Mouse (Mus musculus): Measurements from ENCODE around the gene Enah. TPM values are rescaled to one million over a fixed set of nuclear protein-coding genes. Genes with fewer than 3 reads are reported as not detected.

The Enah gene
- total and polyA plus RNA-seq, 3 experiments, result 0.45 to 0.69 TPM; not detected in 1

- Histone ChIP-seq H3K9ac (ENCODE audit: control insufficient read depth, low read depth, low read length, poor library complexity, severe bottlenecking) (no peak overlapping the region), H3K4me3 (ENCODE audit: control insufficient read depth in 1 of 2, insufficient read depth in 1 of 2, low read depth in 2 of 2, low read length in 2 of 2) (no peak overlapping the region), H3K4me1 (ENCODE audit: control insufficient read depth in 1 of 2, insufficient read depth in 2 of 2, low read length in 2 of 2) (no peaks in the 10 kb centered on the region), H3K79me2 (ENCODE audit: control insufficient read depth, insufficient read depth, low read length, poor library complexity) (no peaks in the 10 kb centered on the region), H3K27ac (ENCODE audit: control insufficient read depth, low read depth, low read length) (no peak overlapping the region), H3K27me3 (ENCODE audit: control insufficient read depth in 1 of 2, insufficient read depth in 2 of 2, low read length in 2 of 2) (no peaks in the 10 kb centered on the region; a peak in 1 of 4 replicates), H3K36me3 (ENCODE audit: control insufficient read depth in 1 of 2, insufficient read depth in 2 of 2, low read length in 2 of 2) (no peaks in the 10 kb centered on the region), H3K9me3 (replicated peaks; ENCODE audit: insufficient read depth, low read length) (no peaks in the 10 kb centered on the region)
- TF ChIP-seq ZC3H11A (IDR thresholded peaks at IDR 0.05; ENCODE audit: low read depth, low read length), result no peak
- no peak for TF ChIP-seq MXI1 (IDR thresholded peaks at IDR 0.05; ENCODE audit: low read depth, low read length)
- TF ChIP-seq MYC (IDR thresholded peaks at IDR 0.05; ENCODE audit: low read depth, low read length), result no peak
- no peak for TF ChIP-seq MAX (IDR thresholded peaks at IDR 0.05; ENCODE audit: low read length)
- no peak for TF ChIP-seq ZKSCAN1 (IDR thresholded peaks at IDR 0.05; ENCODE audit: low read depth, low read length)
- TF ChIP-seq MAFK (IDR thresholded peaks at IDR 0.05; ENCODE audit: borderline replicate concordance, low read depth, low read length), result no peak
- no peak for TF ChIP-seq CHD1 (IDR thresholded peaks at IDR 0.05; ENCODE audit: low read depth, low read length)
- TF ChIP-seq CHD2 (IDR thresholded peaks at IDR 0.05; ENCODE audit: low read length), result no peak
- no peak for DNase-seq (ENCODE audit: low read depth, low spot score)
Observed at GRCm38 (mm10) chr1:182052385-182052784, 32.6 kb upstream of the Enah start.

- Histone ChIP-seq H3K27ac (ENCODE audit: control insufficient read depth, low read depth, low read length) (no peak overlapping the region), H3K27me3 (ENCODE audit: control insufficient read depth in 1 of 2, insufficient read depth in 2 of 2, low read length in 2 of 2) (no peaks in the 10 kb centered on the region; a peak in 1 of 4 replicates), H3K79me2 (ENCODE audit: control insufficient read depth, insufficient read depth, low read length, poor library complexity) (no peaks in the 10 kb centered on the region), H3K36me3 (ENCODE audit: control insufficient read depth in 1 of 2, insufficient read depth in 2 of 2, low read length in 2 of 2) (no peaks in the 10 kb centered on the region), H3K4me3 (ENCODE audit: control insufficient read depth in 1 of 2, insufficient read depth in 1 of 2, low read depth in 2 of 2, low read length in 2 of 2) (no peak overlapping the region), H3K9me3 (replicated peaks; ENCODE audit: insufficient read depth, low read length) (no peaks in the 10 kb centered on the region), H3K9ac (ENCODE audit: control insufficient read depth, low read depth, low read length, poor library complexity, severe bottlenecking) (no peak overlapping the region), H3K4me1 (ENCODE audit: control insufficient read depth in 1 of 2, insufficient read depth in 2 of 2, low read length in 2 of 2) (no peaks in the 10 kb centered on the region)
- TF ChIP-seq JUND (IDR thresholded peaks at IDR 0.05; ENCODE audit: low read depth, low read length), result no peak
- TF ChIP-seq RAD21 (IDR thresholded peaks at IDR 0.05; ENCODE audit: low read depth, low read length), result no peak
- DNase-seq (ENCODE audit: low read depth, low spot score), result no peak
Observed at GRCm38 (mm10) chr1:182049813-182050212, 30.0 kb upstream of the Enah start.

GRCm38 (mm10) chr1:182048101-182048500, 28.3 kb upstream of the Enah start:
- H3K79me2 ChIP-seq (ENCODE audit: control insufficient read depth, insufficient read depth, low read length, poor library complexity), result no peaks in the 10 kb centered on the region
- no peaks in the 10 kb centered on the region for H3K36me3 ChIP-seq (ENCODE audit: control insufficient read depth in 1 of 2, insufficient read depth in 2 of 2, low read length in 2 of 2)
- H3K9me3 ChIP-seq (replicated peaks; ENCODE audit: insufficient read depth, low read length), result no peaks in the 10 kb centered on the region
- H3K27me3 ChIP-seq (ENCODE audit: control insufficient read depth in 1 of 2, insufficient read depth in 2 of 2, low read length in 2 of 2), result no peaks in the 10 kb centered on the region; a peak in 1 of 4 replicates
- no peak overlapping the region for H3K4me3 ChIP-seq (ENCODE audit: control insufficient read depth in 1 of 2, insufficient read depth in 1 of 2, low read depth in 2 of 2, low read length in 2 of 2)
- TF ChIP-seq SIN3A (IDR thresholded peaks at IDR 0.05; ENCODE audit: low read length) (no peak), TAL1 (IDR thresholded peaks at IDR 0.05; ENCODE audit: low read length) (no peak), ELF1 (IDR thresholded peaks at IDR 0.05; ENCODE audit: low read depth, low read length) (no peak)
- no peak overlapping the region for H3K9ac ChIP-seq (ENCODE audit: control insufficient read depth, low read depth, low read length, poor library complexity, severe bottlenecking)
- H3K4me1 ChIP-seq (ENCODE audit: control insufficient read depth in 1 of 2, insufficient read depth in 2 of 2, low read length in 2 of 2), result no peaks in the 10 kb centered on the region
- no peak overlapping the region for H3K27ac ChIP-seq (ENCODE audit: control insufficient read depth, low read depth, low read length)
- DNase-seq (ENCODE audit: low read depth, low spot score), result no peak

Data from MEL (cell line).